Comparison of ENCODE assay signal across 8 mouse cellular contexts in genomic region chr5:33203691-33204242, GRCm38 (mm10). TPM values are rescaled to one million over a fixed set of nuclear protein-coding genes. Genes with fewer than 3 reads are reported as not detected.
DNase-seq lines count a peak whose midpoint lies in the region; ATAC-seq lines count a peak whose summit lies in the region.

No protein-coding gene starts in this region.

- H3K4me3 ChIP-seq in intestine, embryonic 15.5 days (replicated peaks), result no peak overlapping the region
- no peak overlapping the region for H3K4me3 ChIP-seq in midbrain, embryonic 11.5 days (ENCODE audit: low read depth, low read length)

- no peak overlapping the region for H3K27ac ChIP-seq in intestine, embryonic 15.5 days
- H3K27ac ChIP-seq in midbrain, embryonic 11.5 days (ENCODE audit: low read depth, low read length), result no peak overlapping the region

- no peaks in the 10 kb centered on the region for H3K36me3 ChIP-seq in intestine, embryonic 15.5 days
- H3K36me3 ChIP-seq in midbrain, embryonic 11.5 days (ENCODE audit: control insufficient read depth, insufficient read depth, low read length), result no peaks in the 10 kb centered on the region

- H3K4me2 ChIP-seq in intestine, embryonic 15.5 days (replicated peaks), result peak overlapping the region; percentile 49
- peak overlapping the region; percentile 23; the same call in 1 of the 2 replicates for H3K4me2 ChIP-seq in midbrain, embryonic 11.5 days

- ATAC-seq in intestine, embryonic 15.5 days, result peak; percentile 88
- no peak; the same call in 1 of the 2 replicates for ATAC-seq in midbrain, embryonic 11.5 days (ENCODE audit: low FRiP score)

- intact Hi-C loops in left cerebral cortex, postnatal 36 days (cut with DNase I), result loop anchor here (1.0 to 5.0 kb wide), 3 partner anchors 44 to 169 kb away; no protein-coding TSS in a partner anchor

- no peaks in the 10 kb centered on the region for H3K9me3 ChIP-seq in intestine, embryonic 15.5 days
- H3K9me3 ChIP-seq in midbrain, embryonic 11.5 days (ENCODE audit: control insufficient read depth, low read length), result no peaks in the 10 kb centered on the region

- no peak overlapping the region for H3K9ac ChIP-seq in intestine, embryonic 15.5 days
- H3K9ac ChIP-seq in midbrain, embryonic 11.5 days (ENCODE audit: low read length), result peak overlapping the region; percentile 36; the same call in 1 of the 2 replicates

- 0 out of 2 replicates have a peak, but pooled peaks cover 4% of the 10 kb centered on the region for H3K4me1 ChIP-seq in intestine, embryonic 15.5 days (replicated peaks)
- peaks cover 3% of the 10 kb centered on the region; the same call in 1 of the 2 replicates for H3K4me1 ChIP-seq in midbrain, embryonic 11.5 days (ENCODE audit: control insufficient read depth, insufficient read depth, low read length)

- peak; percentile 68 for DNase-seq in urinary bladder, adult 18-20 months (ENCODE audit: low spot score in 2 of 2)
- DNase-seq in urinary bladder, adult 2 months (ENCODE audit: low spot score), result no peak
- DNase-seq in embryo, embryonic 11 days, result peak; percentile 88
- peak; percentile 46 for DNase-seq in gastrocnemius, postnatal 25 days
- DNase-seq in left cerebral cortex, postnatal 36 days (ENCODE audit: low spot score in 2 of 2), result peak; percentile 65 to 76
- DNase-seq in midbrain, embryonic 11.5 days (ENCODE audit: low spot score, missing footprints), result peak; percentile 99
- peak; percentile 82 for DNase-seq in right cerebral cortex, postnatal 4 days

- WGBS in intestine, embryonic 15.5 days, result 11% methylated on average over 9 of the region's 9 CpGs
- WGBS in midbrain, embryonic 11.5 days, result 18% methylated on average over 9 of the region's 9 CpGs

- H3K27me3 ChIP-seq in intestine, embryonic 15.5 days (replicated peaks), result no peaks in the 10 kb centered on the region
- no peaks in the 10 kb centered on the region for H3K27me3 ChIP-seq in midbrain, embryonic 11.5 days (ENCODE audit: control insufficient read depth, insufficient read depth, low read length)

RNA-seq across cellular contexts. Expression of gene Spon2, which starts 14.5 kb away (rescaled TPM):
- 61.5 and 102 TPM in 2 replicates for polyA plus RNA-seq in urinary bladder, adult 2 months (2012; rRNA removed)
- 1 to 10 TPM; 2.4 to 9.1 TPM for total RNA-seq in gastrocnemius, postnatal 25 days (2021)
- 23.7 and 26.0 TPM in 2 replicates for polyA plus RNA-seq in intestine, embryonic 15.5 days (2015; fragmentation: Nextera tagmentation; extraction: Ambion mirVana)
- total RNA-seq in left cerebral cortex, postnatal 36 days (2021), result under 1 TPM in 1 of 2 experiments, not detected in 1; 0.18 TPM
- polyA plus RNA-seq in midbrain, embryonic 11.5 days (2014; fragmentation: Nextera tagmentation; extraction: Ambion mirVana), result 2.0 and 3.5 TPM in 2 replicates
